Mouse (Mus musculus) MEL (cell line): ENCODE results near the gene Smagp. TPM values are rescaled to one million over a fixed set of nuclear protein-coding genes. Genes with fewer than 3 reads are reported as not detected.

Source experiments
- DNase-seq: peaks from one replicate; pipeline ENCODE4 v3.0.0; 2011; ENCODE audit warnings: low read depth, low spot score
- H3K27ac ChIP-seq: 2 replicates; pipeline ENCODE4 v1.5.1; 2012; ENCODE audit warnings: low read depth, mild to moderate bottlenecking, control low read depth, low read length, moderate library complexity; ENCODE audit not compliant: control insufficient read depth
- H3K27me3 ChIP-seq, 2 experiments: fragments of 150-350 bp in 1 of 2; sonication (generic) in 1 of 2; 2 replicates each; pipeline ENCODE4 v1.6.1; 2012; ENCODE audit warnings: low read length in 2 of 2, mild to moderate bottlenecking in 2 of 2, improper control_type of control experiment in 1 of 2, moderate library complexity in 1 of 2; ENCODE audit not compliant: insufficient read depth in 2 of 2, control insufficient read depth in 1 of 2
- H3K36me3 ChIP-seq, 2 experiments: 2 replicates each; pipeline ENCODE4 v1.6.1; 2012 to 2014; ENCODE audit warnings: low read length in 2 of 2, improper control_type of control experiment in 1 of 2, inconsistent platforms in 1 of 2, mild to moderate bottlenecking in 1 of 2; ENCODE audit not compliant: insufficient read depth in 2 of 2, control insufficient read depth in 1 of 2
- H3K4me1 ChIP-seq, 2 experiments: fragments of 150-350 bp in 1 of 2; sonication (generic) in 1 of 2; 2 replicates each; pipeline ENCODE4 v1.6.1; 2012; ENCODE audit warnings: low read length in 2 of 2, improper control_type of control experiment in 1 of 2, mild to moderate bottlenecking in 1 of 2; ENCODE audit not compliant: insufficient read depth in 2 of 2, control insufficient read depth in 1 of 2
- H3K4me3 ChIP-seq, 2 experiments: fragments of 150-350 bp in 1 of 2; sonication (generic) in 1 of 2; 2 replicates each; pipeline ENCODE4 v1.5.1; 2012; ENCODE audit warnings: low read depth in 2 of 2, low read length in 2 of 2, mild to moderate bottlenecking in 2 of 2, moderate library complexity in 2 of 2, control low read depth in 1 of 2, improper control_type of control experiment in 1 of 2; ENCODE audit not compliant: control insufficient read depth in 1 of 2, insufficient read depth in 1 of 2
- H3K79me2 ChIP-seq: 2 replicates; pipeline ENCODE4 v1.6.1; 2012; ENCODE audit warnings: mild to moderate bottlenecking, low read length, moderate library complexity; ENCODE audit not compliant: control insufficient read depth, poor library complexity, insufficient read depth
- H3K9ac ChIP-seq: 2 replicates; pipeline ENCODE4 v1.6.1; 2012; ENCODE audit warnings: low read depth, mild to moderate bottlenecking, control low read depth, low read length, moderate library complexity; ENCODE audit not compliant: control insufficient read depth, poor library complexity, severe bottlenecking
- H3K9me3 ChIP-seq: fragments of 150-350 bp; sonication (generic); replicated peaks from 2 replicates; pipeline ENCODE4 v1.6.1; 2012; ENCODE audit warnings: mild to moderate bottlenecking, low read length, improper control_type of control experiment, moderate library complexity; ENCODE audit not compliant: insufficient read depth
- BHLHE40 ChIP-seq: IDR thresholded peaks from 2 replicates; pipeline ENCODE4 v1.6.1; 2012; ENCODE audit warnings: low read depth, mild to moderate bottlenecking, inconsistent platforms, low read length, improper control_type of control experiment, borderline replicate concordance
- CTCF ChIP-seq, 3 experiments: IDR thresholded peaks in 2 of 3; conservative IDR thresholded peaks in 1 of 3; 2 replicates each; pipeline ENCODE4 v1.5.1; 2011 to 2012; ENCODE audit warnings: low read length in 3 of 3, low read depth in 2 of 3, mild to moderate bottlenecking in 2 of 3, improper control_type of control experiment in 1 of 3, inconsistent platforms in 1 of 3, mixed read lengths in 1 of 3, moderate library complexity in 1 of 3; ENCODE audit not compliant: control insufficient read depth in 1 of 3, insufficient read depth in 1 of 3, poor library complexity in 1 of 3, severe bottlenecking in 1 of 3
- ELF1 ChIP-seq: IDR thresholded peaks from 2 replicates; pipeline ENCODE4 v1.6.1; 2014; ENCODE audit warnings: low read depth, mild to moderate bottlenecking, inconsistent platforms, low read length, improper control_type of control experiment, moderate library complexity
- ETS1 ChIP-seq: IDR thresholded peaks from 2 replicates; pipeline ENCODE4 v1.6.1; 2012; ENCODE audit warnings: low read depth, mild to moderate bottlenecking, inconsistent platforms, low read length, improper control_type of control experiment, moderate library complexity
- GABPA ChIP-seq: IDR thresholded peaks from 2 replicates; pipeline ENCODE4 v1.6.1; 2012; ENCODE audit warnings: low read depth, mild to moderate bottlenecking, inconsistent platforms, low read length, improper control_type of control experiment, moderate library complexity
- GATA1 ChIP-seq: IDR thresholded peaks from 2 replicates; pipeline ENCODE4 v1.6.1; 2011; ENCODE audit warnings: low read depth, low read length, improper control_type of control experiment
- HCFC1 ChIP-seq: IDR thresholded peaks from 2 replicates; pipeline ENCODE4 v1.6.1; 2012; ENCODE audit warnings: low read depth, mild to moderate bottlenecking, inconsistent platforms, low read length, improper control_type of control experiment, moderate library complexity
- KAT2A ChIP-seq: conservative IDR thresholded peaks from 2 replicates; pipeline ENCODE4 v1.6.1; 2012; ENCODE audit warnings: low read depth, low read length, improper control_type of control experiment, inconsistent platforms
- MAFK ChIP-seq: IDR thresholded peaks from 2 replicates; pipeline ENCODE4 v1.6.1; 2011; ENCODE audit warnings: low read depth, mild to moderate bottlenecking, low read length, improper control_type of control experiment, borderline replicate concordance
- MAZ ChIP-seq: IDR thresholded peaks from 2 replicates; pipeline ENCODE4 v1.6.1; 2012; ENCODE audit warnings: low read depth, mild to moderate bottlenecking, inconsistent platforms, low read length, improper control_type of control experiment
- MXI1 ChIP-seq: IDR thresholded peaks from 2 replicates; pipeline ENCODE4 v1.6.1; 2011; ENCODE audit warnings: mild to moderate bottlenecking, low read depth, low read length, improper control_type of control experiment
- MYB ChIP-seq: IDR thresholded peaks from 2 replicates; pipeline ENCODE4 v1.6.1; 2011; ENCODE audit warnings: mild to moderate bottlenecking, low read depth, low read length, improper control_type of control experiment
- NELFE ChIP-seq: IDR thresholded peaks from 2 replicates; pipeline ENCODE4 v1.6.1; 2011; ENCODE audit warnings: low read depth, low read length, improper control_type of control experiment
- POLR2A ChIP-seq, 2 experiments: IDR thresholded peaks; 2 replicates each; pipeline ENCODE4 v1.6.1; 2011 to 2012; ENCODE audit warnings: low read length in 2 of 2, mild to moderate bottlenecking in 2 of 2, control low read depth in 1 of 2, improper control_type of control experiment in 1 of 2, low read depth in 1 of 2, moderate library complexity in 1 of 2; ENCODE audit not compliant: control insufficient read depth in 1 of 2, insufficient read depth in 1 of 2, poor library complexity in 1 of 2
- POLR2AphosphoS5 ChIP-seq: IDR thresholded peaks from 2 replicates; pipeline ENCODE4 v1.6.1; 2012; ENCODE audit warnings: low read depth, borderline replicate concordance, mild to moderate bottlenecking, inconsistent platforms, low read length, moderate library complexity, mixed read lengths
- RAD21 ChIP-seq: IDR thresholded peaks from 2 replicates; pipeline ENCODE4 v1.6.1; 2011; ENCODE audit warnings: mild to moderate bottlenecking, low read depth, low read length, improper control_type of control experiment
- RCOR1 ChIP-seq: IDR thresholded peaks from 2 replicates; pipeline ENCODE4 v1.6.1; 2012; ENCODE audit warnings: low read depth, mild to moderate bottlenecking, inconsistent platforms, low read length, improper control_type of control experiment
- SIN3A ChIP-seq: IDR thresholded peaks from 2 replicates; pipeline ENCODE4 v1.6.1; 2012; ENCODE audit warnings: low read length, improper control_type of control experiment, inconsistent platforms
- TCF12 ChIP-seq: IDR thresholded peaks from 2 replicates; pipeline ENCODE4 v1.6.1; 2014; ENCODE audit warnings: low read depth, mild to moderate bottlenecking, inconsistent platforms, low read length, improper control_type of control experiment, moderate library complexity
- UBTF ChIP-seq: IDR thresholded peaks from 2 replicates; pipeline ENCODE4 v1.6.1; 2012; ENCODE audit warnings: low read depth, mild to moderate bottlenecking, inconsistent platforms, low read length, improper control_type of control experiment, moderate library complexity, borderline replicate concordance; ENCODE audit not compliant: insufficient read depth
- USF1 ChIP-seq: IDR thresholded peaks from 2 replicates; pipeline ENCODE4 v1.6.1; 2014; ENCODE audit warnings: low read depth, mild to moderate bottlenecking, inconsistent platforms, low read length, improper control_type of control experiment, moderate library complexity
- ZKSCAN1 ChIP-seq: IDR thresholded peaks from 2 replicates; pipeline ENCODE4 v1.6.1; 2012; ENCODE audit warnings: low read depth, mild to moderate bottlenecking, inconsistent platforms, low read length, improper control_type of control experiment, moderate library complexity
- polyA plus RNA-seq, 2 experiments: library from polyadenylated mRNA; stranded (reverse) in 1 of 2; unstranded in 1 of 2; fragments of >175 nt in 1 of 2; fragments of >200 nt in 1 of 2; gene quantifications; 2 replicates each; pipeline versions ENCODE4 v1.2.1 to v1.2.4; 2012; ENCODE audit warnings: low replicate concordance in 2 of 2, low read depth in 1 of 2; ENCODE audit not compliant: insufficient read length in 2 of 2, insufficient read depth in 1 of 2, missing spikeins in 1 of 2
- total RNA-seq: library from RNA; depleted of rRNA; stranded (reverse); fragments of 300-350 nt; gene quantifications from 2 replicates; pipeline ENCODE4 v1.2.3, GENCODE M21; 2012

Smagp gene
- total and polyA plus RNA-seq, 3 experiments = 2.6 to 22.6 TPM; not detected in 1

DNA sequence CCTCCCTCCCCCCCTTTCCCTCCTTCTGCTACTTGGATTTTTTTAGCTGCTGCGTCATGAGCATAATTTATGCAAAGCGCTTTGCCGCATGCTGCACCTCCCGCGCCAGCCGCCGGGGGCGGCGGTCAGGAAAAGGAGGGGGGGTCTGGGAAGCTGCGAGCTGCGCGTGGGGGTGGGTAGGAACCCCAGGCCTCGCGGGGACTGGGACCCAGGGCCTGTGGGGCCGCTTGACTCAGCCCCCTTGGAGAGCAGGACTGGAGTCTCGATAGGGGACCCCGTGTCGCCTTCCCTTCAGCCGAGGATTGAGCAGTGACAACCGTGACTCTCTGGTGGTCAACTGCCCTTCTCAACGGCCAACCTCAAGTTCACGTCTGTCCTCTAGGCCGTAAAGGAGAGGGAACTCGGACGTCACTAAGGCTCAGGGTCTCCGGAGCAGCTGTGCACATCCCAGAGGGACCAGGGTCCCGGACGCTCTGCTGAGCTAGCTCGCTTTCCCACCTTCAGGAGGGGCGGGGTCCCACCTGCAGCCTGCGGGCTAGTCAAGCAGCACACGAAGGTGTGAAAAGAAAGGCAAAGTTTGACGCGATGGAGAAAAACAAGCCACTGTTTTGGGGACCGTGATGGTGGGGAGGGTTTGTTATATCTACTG is 36.6 kb downstream of the Smagp start (continued):
- TF ChIP-seq NELFE (no peak), ELF1 (no peak), POLR2AphosphoS5 (no peak), MAZ (peak; percentile 90), KAT2A (no peak), USF1 (no peak), RAD21 (no peak), MAFK (no peak), ETS1 (0 out of 2 replicates have a peak, but pooled peaks have one; percentile 33), MYB (no peak), TCF12 (no peak)

- DNase-seq = peak; percentile 54
- Histone ChIP-seq H3K9ac (peak within 1 kb of the TSS; percentile 65), H3K4me1 (peaks cover 4 to 11% of the 10 kb centered on the region in 2 experiments), H3K27me3 (peaks cover 0 to 4% of the 10 kb centered on the region in 2 experiments; a peak in 2 of 4 replicates), H3K79me2 (no peaks in the 10 kb centered on the region; the same call in 1 of the 2 replicates), H3K9me3 (no peaks in the 10 kb centered on the region), H3K4me3 (peak within 1 kb of the TSS; percentile 60 to 96), H3K27ac (no peak within 1 kb of the TSS), H3K36me3 (peaks cover 0 to 6% of the 10 kb centered on the region in 2 experiments; a peak in 1 of 4 replicates)
- TF ChIP-seq KAT2A (no peak), POLR2A (IDR thresholded peaks at IDR 0.05; ENCODE audit: control insufficient read depth in 1 of 2, insufficient read depth in 1 of 2, low read depth in 1 of 2, low read length in 2 of 2, poor library complexity in 1 of 2) (0 out of 4 replicates have a peak, but pooled peaks of 1 of the 2 experiments have one; percentile 11), BHLHE40 (no peak), ZKSCAN1 (no peak), HCFC1 (no peak), MYB (no peak), RAD21 (no peak), UBTF (0 out of 2 replicates have a peak, but pooled peaks have one; percentile 65), GABPA (no peak), TCF12 (no peak), SIN3A (peak; percentile 67), MXI1 (no peak), RCOR1 (no peak), MAZ (no peak), GATA1 (no peak), CTCF (IDR thresholded peaks at IDR 0.05 in 2 of 3, conservative IDR thresholded peaks at IDR 0.05 in 1 of 3; ENCODE audit: control insufficient read depth in 1 of 3, insufficient read depth in 1 of 3, low read depth in 2 of 3, low read length in 3 of 3, poor library complexity in 1 of 3, severe bottlenecking in 1 of 3) (no peak), NELFE (no peak)
Measured at GRCm38 (mm10) chr15:100599276-100600046, 37.3 kb downstream of the Smagp start, which contains the start of gene Pou6f1. TSS of gene Pou6f1 (minus strand) at chr15:100599984.
